Mouse (Mus musculus) gastrocnemius, adult 18-20 months (tissue): ENCODE results near the gene Galr2. TPM values are rescaled to one million over a fixed set of nuclear protein-coding genes. Genes with fewer than 3 reads are reported as not detected.
"Not testable (repeated sequence)": the region's sequence is repeated elsewhere in the genome, so short reads cannot be mapped to it uniquely, and the experiment has no call there.

Experiments used
- DNase-seq: peaks from one replicate; pipeline ENCODE4 v3.0.0; 2021; ENCODE audit warnings: low spot score
- total RNA-seq, 2 experiments: library from RNA; stranded (reverse); gene quantifications; 2 replicates each; pipeline ENCODE4 v1.2.3; 2021

Gene Galr2
- total RNA-seq, 2 experiments from 2014 or later: 0.19 TPM; not detected in 1

DNA sequence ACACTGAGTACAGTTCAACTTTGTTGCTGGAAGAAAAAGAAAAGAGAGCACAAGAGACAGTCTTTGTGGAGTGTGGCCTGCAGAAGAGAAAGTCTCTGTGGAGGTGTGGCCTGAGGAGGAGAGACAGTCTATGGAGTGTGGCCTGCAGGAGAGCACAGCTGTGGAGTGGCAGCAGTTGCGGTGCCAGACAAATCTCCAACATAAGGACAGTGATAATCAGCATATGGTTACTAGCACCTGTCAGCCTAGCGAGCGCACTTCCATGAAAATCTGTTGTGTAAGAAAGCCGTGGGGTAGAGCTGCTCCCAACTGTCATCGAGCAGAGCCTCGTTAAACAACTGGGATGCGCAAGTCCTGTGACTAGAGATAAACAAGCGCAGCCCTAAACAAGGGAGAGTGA lies 11.2 kb upstream of the Galr2 start:
- no peak for DNase-seq

DNA sequence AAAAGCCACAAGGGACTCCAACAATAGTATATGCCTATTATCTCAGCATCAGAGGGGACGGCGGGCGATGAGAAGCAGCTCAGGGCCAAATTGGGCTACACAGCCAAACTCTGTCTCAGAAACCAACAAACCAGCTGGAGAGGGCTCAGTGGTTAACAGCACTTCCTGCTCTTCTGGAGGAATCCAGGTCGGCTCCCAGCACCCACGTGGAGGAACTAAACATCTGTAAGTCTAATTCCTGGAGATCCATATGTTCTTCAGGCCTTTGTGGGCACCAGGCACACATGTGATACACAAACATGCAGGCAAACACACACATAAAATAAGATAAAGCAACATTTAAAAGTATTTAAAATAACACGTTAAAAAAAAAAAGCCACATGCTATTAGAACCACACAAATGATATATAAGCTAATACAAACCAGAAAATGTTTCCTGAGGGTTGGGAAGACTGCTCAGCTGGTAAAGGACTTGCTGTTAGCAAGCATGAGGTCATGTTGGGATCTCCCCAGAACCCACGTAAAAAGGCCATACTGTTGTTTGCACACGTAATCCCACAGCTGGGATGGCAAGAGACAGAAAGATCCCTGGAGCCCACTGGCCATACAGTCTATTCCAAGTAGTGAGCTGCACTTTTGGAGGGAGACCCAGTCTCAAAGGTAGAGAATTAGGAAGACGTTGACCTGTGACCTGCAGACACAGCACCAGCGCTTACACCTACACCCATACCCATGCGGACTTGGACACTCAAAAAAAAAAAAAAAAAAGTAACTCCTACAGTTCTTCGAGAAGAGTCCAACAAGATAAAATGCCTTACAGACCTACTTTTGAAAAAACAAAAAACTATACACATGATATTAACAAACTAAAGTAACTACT lies 7.9 kb upstream of the Galr2 start:
- DNase-seq: no peak

DNA sequence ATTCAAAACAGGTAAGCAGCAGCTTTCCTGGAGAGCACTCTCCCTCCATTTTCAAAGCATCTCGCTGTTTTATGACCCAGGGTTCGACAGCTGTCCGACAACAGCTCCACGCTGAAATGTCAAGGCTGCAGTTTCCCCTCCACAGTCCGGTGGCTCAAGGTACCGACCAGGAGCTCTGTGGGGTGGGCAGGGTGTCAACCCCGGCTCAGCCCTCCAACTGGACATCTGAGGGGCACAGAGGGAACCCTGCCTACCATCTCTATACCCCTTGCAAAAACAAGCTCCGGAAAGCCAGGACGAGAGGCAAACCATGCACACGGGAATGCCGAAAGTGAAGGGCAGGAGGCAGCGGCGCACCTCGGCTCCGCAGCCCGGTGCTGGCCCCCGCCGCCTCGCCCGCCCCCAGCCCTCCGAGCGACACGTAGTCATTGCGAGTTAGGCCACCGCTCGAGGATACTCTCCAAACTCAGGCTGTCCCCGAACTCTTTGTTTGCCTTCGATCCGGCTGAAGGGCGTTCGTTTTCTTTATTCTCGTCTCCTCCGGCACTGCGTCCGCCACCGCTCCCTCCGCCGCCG lies 7.2 kb upstream of the Galr2 start:
- no peak for DNase-seq

DNA sequence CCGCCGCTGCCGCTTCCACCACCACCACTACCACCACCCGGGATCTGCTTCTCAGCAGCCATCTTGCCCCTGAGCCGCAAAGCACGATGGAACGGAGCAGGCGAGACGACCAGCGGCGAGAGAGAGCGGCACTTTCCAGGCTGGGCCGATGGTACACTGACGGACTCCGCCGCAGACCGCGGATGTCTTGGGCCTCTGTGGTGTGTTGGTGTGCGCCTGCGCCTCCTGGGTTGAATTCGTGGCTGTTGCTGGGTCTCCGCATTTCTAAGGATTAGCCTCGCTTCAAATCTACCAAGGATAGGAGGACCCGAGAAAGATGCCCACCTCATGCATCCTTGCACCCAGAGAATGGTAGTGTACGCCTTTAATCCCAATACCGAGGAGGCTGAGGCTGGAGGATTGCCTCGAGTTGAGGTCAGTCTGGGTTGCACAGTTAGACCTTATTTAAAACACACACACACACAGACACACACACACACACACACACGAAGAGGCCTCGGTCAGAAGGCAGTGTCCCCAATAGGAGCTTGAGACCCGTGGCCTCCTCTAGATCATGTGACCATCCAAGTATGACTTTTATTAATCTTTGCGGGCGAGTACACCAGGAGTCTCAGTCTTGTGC lies 6.6 kb upstream of the Galr2 start, which contains the start of gene Srp68:
Gene Srp68 (minus strand): TSS at position 173 of the 622 bp plus-strand sequence.
- peak; percentile 93 for DNase-seq

DNA sequence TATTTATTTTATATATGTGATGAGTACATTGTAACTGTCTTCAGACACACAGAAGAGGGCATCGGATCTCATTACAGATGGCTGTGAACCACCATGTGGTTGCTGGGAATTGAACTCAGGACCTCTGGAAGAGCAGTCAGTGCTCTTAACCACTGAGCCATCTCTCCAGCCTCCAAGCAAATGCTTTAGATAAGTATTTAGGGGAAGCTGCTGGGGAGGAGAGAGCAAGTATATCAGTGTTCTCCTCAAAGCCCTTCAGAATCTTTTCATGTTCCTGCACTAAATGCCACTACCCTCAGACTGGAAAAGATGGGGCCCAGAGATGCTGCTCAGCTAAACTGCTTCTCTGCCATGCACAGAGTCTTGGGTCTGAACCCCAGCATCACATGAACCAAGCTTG lies 3.6 kb upstream of the Galr2 start:
- DNase-seq: not testable (repeated sequence)

DNA sequence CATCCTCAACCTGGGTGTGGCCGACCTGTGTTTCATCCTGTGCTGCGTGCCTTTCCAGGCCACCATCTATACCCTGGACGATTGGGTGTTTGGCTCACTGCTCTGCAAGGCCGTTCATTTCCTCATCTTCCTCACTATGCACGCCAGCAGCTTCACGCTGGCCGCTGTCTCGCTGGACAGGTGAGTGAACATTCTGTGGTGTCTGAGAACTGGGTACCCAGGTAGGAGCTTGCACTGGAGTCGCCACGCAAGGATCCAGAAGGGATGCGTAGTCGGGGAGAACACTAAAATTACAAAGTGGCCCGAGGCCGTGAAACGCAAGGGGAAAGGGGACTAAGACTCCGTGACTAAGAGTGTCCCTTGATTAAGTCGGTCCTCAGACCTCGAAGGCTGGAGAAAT lies 932 bp downstream of the Galr2 start:
- DNase-seq: no peak

DNA sequence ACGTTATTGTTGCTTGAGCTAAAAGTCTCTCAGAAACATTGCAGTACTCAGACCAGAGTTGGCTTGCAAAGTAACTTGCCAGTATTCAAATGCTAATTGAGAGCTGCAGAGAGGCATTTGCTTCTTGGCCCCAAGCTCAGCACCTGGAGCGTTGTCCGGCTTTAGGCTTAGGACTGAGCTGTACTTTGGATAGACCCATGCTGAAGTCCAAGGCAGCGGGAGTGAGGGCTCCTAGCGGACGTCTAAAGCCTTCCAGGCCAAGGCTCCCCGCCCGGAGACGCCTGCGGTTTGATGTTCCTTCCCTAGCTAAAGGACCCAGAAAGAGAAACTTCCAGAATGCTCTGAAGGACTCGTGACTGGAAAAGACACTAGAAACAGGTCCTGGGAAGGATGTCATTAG lies 1.4 kb downstream of the Galr2 start:
- DNase-seq: no peak

DNA sequence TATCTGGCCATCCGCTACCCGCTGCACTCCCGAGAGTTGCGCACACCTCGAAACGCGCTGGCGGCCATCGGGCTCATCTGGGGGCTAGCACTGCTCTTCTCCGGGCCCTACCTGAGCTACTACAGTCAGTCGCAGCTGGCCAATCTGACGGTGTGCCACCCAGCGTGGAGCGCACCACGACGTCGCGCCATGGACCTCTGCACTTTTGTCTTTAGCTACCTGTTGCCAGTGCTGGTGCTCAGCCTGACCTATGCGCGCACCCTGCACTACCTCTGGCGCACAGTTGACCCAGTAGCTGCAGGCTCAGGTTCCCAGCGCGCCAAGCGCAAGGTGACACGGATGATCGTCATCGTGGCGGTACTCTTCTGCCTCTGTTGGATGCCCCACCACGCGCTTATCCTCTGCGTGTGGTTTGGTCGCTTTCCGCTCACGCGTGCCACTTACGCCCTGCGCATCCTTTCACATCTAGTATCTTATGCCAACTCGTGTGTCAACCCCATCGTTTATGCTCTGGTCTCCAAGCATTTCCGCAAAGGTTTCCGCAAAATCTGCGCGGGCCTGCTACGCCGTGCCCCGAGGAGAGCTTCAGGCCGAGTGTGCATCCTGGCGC lies 2.3 kb downstream of the Galr2 start:
- no peak for DNase-seq

DNA sequence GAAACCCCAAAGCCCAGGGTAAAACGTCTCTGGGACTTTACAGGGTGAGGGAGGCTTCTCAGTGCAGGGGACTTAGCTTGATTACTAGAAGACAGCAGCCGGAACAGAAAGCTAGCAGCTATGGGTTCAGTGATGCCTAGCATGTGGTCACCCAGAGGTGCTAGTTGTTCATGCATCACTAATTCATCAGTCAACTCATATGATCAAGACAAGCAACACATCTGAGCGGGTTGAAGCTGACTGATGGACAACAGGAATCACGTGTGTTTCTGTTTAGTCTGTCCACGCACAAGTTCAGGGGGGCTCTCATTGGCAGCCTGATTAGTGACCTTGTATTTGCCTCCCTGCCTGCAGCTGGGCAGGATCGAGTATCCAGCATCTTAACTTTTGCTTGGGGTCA lies 3.2 kb downstream of the Galr2 start:
- DNase-seq: no peak

DNA sequence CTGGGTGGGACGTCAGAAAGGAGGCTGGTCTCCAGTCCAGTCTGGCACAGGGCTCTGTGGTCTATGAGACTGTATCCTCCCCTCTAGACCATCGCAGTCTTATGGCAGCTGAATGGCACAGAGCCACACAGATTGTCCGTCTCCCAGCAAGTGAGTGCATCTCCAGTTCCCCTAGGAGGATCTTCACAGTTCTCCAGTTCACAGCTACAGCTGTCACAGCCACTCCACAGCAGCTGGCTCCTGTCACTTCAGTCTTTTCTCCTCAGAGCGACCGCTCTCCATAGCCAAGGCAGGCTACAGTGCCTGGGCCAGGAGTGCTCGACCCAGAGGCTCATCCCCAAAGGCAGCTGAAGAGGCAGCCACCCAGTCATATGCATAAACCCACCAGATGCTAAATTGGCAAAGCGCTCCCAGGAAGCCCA lies 5.0 kb downstream of the Galr2 start:
- peak; percentile 24 for DNase-seq

DNA sequence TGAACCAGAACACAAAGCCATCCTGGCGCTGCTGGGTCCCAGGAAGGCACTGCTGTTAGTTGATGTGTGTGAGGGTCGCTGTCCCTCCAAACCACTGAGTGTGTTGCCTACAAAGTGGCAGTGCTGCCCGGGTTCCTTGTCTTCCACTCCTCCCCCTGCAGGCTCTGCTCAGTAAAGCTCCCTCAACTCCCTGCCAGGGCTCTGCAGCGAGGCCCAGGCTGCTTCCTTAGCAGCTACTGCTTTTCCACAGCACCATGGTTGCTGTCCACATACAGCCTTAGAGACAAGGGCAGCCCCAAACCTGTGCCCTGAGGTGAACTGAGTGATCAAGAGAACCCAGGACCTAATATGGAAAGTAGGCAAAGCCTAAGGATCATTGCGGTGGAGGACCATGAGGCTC lies 6.6 kb downstream of the Galr2 start:
- no peak for DNase-seq

DNA sequence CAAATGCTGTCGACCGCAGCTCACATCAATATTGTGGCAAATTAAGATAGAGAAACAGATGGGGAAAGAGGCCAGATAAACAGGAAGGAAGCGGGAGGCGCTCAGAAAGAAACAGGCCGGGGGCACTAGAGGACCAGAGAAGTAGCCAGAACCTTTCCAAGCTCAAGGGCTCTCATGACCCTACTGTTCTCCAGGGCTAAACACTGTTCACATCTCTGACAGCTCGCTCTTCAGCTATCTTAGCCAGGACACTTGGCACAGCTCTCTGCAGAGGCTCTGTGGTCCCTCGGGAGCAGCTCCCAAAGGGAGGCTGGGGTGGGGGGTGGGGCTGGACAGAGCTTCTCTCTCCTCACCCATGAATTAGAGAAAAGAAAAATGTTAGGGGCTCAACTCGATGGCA lies 9.8 kb downstream of the Galr2 start:
- no peak for DNase-seq

DNA sequence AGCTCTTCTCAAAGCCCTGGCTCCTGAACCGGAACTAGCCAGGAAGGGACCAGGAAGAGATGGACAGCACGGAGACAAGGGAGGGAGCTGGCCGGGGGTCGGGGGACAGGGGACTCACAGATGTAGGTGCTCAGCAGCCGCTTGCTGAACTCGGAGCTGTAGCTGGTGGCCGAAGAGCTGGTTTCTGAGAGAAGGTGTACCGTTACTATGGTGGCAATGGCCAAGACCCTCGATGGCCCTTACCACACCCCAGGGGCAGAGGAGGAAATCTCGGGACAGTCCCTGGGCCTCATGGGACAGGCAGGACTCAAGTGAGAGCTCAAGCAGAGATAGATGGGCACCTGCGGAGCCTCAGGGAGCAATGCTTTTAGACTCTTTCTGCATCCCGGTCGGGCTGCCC lies 11.7 kb downstream of the Galr2 start:
- no peak for DNase-seq

DNA sequence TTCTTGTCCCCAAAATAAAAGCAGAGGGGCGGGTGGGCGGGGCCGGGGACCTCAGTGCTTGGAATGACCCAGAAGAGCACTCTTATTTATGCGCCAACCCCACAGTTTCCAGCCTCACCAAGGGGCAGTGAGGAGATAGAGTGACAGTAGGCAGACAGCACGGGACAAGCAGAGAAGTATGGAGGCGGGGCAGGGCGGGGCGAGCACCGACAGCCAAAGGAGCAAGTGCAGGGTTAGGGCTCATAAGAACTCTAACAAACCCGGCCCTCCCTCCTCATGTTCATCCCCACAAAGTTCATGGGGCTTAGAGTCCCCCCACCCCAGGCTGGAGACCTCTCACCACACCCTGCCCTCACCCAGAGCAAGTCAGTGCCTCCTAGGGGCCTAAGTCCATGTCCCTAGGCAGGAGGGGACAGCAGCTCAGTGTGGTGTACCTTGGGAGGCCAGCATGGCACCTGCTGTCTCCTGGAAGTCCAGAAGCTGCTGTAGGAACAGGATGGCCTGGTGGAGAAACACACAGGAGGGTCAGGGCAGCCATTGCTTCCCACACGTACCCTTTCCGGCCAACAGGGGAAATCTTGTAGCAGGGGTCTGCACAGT lies 12.9 kb downstream of the Galr2 start:
- DNase-seq: no peak

DNA sequence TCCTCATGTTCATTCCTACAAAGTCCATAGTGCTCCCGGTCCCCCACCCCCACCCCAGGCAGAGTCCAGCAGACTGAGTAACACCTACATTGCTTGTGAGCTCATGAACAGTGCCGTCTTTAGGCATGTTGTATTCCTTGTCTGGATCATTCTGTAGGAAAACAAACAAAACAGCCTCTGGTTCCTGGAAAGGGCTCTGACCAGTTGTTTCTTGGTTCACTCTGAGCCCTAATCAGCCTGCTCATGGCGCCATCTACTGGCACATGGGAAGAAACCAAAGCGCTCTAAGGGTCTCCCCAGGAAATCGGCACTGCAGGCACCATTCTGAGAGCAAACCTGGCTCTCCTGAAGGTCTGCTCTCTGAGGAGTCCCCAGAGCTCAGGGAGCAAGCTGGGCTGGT lies 13.6 kb downstream of the Galr2 start:
- peak; percentile 48 for DNase-seq

DNA sequence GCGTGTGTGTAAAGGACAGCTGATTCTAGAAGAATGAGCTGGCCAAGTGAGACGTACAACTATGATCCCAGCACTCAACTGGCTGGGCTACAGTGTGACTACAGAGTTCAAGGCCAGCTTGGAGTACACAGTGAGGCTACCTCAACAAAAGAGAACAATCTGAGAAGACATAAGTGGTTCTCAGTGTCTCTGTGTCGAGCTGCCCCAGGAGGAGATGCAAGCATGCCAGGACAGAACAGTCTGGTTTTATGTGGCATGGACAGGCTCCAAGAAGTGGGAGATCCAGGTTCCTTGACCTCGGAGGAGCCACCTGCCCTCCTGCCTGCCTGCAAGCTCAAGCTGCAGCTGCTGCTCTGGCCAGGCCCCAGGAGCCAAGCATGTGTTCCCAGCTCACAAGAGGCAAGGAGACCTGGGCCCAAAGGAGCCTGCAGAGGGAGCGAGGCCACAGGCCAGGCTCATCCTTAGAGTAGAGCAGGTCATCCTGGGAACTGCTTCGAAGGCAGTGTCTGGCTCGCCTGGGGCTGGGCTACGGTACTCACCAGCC lies 15.5 kb downstream of the Galr2 start:
- DNase-seq: peak; percentile 45

DNA sequence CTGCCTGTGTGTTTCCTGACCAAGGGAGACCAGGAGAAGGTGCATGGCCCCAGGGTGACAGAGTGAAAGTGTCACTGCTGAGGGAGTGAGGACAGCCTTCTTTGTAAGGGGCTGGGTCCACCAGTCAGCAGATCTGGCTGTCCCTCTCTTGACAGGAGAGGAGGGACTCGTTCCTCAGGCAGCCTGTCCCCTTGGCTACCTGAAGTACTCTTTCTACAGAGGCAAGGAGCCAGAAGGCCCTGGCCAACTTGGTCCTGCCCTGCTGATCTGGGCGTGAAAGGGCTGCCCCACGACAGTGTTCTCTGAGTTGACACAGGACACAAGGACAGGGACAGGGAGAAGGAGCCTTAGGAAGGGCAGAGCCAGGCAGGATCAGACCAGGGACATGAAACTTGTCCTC lies 16.3 kb downstream of the Galr2 start:
- no peak for DNase-seq

DNA sequence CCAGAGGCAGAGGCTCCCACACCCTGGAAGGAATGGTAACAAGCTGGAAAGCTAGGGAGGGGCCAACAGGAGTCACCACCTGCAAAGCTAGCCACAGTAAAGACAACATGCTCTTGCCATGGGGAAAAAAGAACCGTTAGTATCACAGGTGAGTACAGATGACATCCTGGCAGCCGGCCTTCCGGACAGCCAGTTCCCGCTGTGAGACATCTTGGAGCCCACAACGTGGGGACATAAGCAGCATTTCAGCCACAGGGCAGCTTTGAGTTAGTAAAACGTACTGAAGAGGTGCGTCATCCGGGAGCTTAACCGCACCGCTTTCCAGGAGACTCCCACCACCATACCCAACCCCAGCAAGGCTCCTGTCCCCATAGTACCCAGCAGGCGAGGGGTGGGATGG lies 17.5 kb downstream of the Galr2 start:
- no peak for DNase-seq

DNA sequence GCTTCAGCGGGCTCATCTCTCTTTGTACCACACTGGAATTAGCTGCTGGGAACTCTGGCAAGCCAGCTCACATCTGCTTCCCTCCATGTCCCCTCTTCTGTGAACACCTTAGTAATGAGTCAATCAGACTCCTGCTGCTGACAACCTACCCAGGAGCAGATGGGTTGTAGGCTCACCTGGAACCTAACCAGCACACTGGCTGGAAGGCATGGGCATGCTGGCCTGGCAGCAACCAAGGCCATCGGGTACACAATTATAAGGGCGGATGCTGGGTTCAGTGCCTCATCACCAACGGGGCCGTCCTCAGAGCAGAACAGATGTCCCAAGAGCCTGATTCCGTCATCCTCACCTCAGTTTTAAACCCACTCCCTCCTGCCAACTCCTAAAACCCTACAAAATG lies 17.9 kb downstream of the Galr2 start:
- no peak for DNase-seq

DNA sequence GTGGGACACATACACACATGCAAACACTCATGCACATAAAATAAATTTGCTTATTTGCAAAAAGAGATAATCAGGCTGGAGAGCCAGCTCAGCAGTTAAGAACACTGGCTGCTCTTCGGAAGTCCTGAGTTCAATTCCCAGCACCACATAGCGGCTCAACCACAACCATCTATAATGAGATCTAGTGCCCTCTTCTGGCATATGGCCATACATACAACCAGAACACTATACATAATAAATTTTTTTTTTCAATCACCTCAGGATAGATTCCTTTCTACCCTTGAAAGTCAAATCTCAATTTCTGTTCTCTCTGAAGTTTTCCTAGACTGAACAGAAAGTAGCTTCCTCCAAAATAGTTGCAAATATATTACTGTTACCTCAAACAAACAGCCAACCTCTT lies 24.7 kb downstream of the Galr2 start:
- no peak for DNase-seq

DNA sequence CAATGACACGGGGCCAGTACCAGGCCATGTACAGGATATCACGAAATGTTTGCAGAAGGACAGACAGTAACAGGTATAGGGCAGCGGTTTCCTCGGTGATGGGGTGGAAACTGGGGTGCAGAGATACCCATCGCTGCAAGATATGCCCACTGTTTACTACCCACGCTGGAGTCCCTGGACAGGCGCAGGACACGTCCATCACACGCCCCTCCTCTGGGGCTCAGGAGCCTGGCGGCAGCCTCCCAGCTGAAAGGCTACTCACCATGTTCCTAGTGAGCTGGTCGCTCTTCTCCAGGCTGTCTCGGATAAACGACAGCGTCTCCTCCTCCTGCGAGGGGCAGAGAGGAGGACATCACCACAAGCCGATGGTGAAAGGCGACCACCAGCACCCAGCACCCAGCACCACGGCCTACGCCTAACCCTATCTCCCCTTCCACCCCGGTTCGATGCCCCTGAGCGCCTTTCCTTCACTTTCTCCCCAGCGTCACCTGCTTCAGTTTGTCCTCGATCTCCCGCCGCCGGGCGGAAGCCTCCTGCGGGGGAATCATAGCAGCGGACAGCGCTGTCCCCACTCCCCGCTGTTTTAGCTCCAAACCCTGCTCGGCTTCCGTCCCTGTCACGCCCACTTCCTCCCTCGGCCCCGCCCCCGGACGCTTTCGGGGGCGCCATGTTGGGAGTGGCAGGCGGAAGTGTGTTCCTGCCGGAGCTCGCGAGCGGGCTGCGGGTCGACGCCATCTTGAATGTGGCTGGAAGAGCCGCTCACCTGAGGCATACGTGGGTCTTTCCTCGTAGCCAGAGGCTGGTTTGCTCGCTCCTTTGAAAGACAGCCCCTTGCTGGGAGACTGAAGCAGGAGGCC lies 25.6 kb downstream of the Galr2 start:
- DNase-seq: peak; percentile 93
